Mouse (Mus musculus): ENCODE results near the gene Hpse2.

Gene Hpse2

GRCm38 (mm10) chr19:42868958-42869662 lies 519.0 kb downstream of the Hpse2 start:
- no peak for DNase-seq (ENCODE audit: extremely low read depth, insufficient read length, low spot score)

DNA sequence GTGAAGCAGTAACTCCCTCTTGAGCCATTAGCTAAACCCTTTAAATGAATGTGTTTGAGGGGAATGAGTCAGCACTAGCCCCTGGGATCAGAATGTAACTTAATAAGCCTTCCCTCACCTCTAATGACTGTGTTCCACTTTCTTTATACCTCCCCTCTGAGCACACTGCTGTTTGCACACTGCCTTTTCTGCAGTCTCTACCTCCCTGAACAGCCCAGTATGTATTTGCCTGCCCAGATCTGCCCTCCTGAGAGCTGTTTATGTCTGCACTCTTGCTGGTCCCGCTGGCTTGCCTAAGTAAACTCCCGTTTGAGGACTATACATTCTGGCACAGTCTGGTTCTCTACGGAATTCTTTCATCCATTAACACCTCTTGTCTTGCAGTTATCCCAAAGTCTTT lies 525.1 kb downstream of the Hpse2 start:
- DNase-seq (ENCODE audit: extremely low read depth, insufficient read length, low spot score), result no peak

DNA sequence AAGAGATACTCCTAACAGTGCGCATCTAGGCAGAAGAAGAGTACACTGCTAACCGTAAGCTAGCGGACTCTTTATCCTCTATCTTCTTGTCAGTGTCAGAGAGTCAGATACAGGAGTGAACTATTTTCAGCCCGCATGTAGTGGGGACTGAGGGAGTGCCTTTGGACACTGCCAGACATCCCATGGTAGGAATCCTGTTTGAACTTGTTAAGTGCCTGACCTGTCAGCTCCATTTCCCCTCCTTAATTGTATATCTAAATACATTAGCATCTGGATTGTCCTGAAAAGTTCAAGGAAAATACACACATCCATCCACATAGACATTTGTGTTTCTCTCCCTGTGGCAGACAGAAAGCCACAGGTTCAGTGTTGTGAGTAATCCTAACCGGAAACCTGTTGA lies 531.1 kb downstream of the Hpse2 start:
- no peak for DNase-seq (ENCODE audit: extremely low read depth, insufficient read length, low spot score)

DNA sequence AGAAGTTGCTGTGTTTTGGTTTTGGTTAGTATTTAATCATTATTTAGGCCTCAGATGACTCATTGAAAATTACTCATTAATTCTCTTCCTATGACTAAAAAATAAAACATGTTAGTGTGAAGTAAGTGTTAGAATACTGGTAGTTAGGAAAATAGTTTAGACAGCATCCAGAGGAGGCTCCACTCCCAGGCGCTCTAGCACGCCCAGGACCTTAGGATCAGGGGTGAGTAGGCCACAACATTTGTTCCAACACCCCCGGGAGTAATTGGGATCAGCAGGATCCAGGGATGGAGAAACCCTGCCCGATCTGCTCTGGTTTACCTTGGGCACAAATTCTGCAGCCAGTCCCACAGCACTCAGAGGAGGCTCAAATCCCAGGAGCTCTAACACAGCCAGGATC lies 532.5 kb downstream of the Hpse2 start:
- no peak for DNase-seq (ENCODE audit: extremely low read depth, insufficient read length, low spot score)

- DNase-seq (ENCODE audit: extremely low read depth, insufficient read length, low spot score), result no peak
Observed at GRCm38 (mm10) chr19:42850444-42850843, 537.7 kb downstream of the Hpse2 start.

- DNase-seq (ENCODE audit: extremely low read depth, insufficient read length, low spot score), result no peak
Observed at GRCm38 (mm10) chr19:42839621-42840294, 548.4 kb downstream of the Hpse2 start.

GRCm38 (mm10) chr19:42839118-42839517 lies 549.0 kb downstream of the Hpse2 start:
- no peak for DNase-seq (ENCODE audit: extremely low read depth, insufficient read length, low spot score)

GRCm38 (mm10) chr19:42838271-42838670 lies 549.9 kb downstream of the Hpse2 start:
- DNase-seq (ENCODE audit: extremely low read depth, insufficient read length, low spot score), result no peak

- no peak for DNase-seq (ENCODE audit: extremely low read depth, insufficient read length, low spot score)
Observed at GRCm38 (mm10) chr19:42837591-42837990, 550.6 kb downstream of the Hpse2 start.

- no peak for DNase-seq (ENCODE audit: extremely low read depth, insufficient read length, low spot score)
Observed at GRCm38 (mm10) chr19:42833126-42833525, 555.0 kb downstream of the Hpse2 start.

- no peak for DNase-seq (ENCODE audit: extremely low read depth, insufficient read length, low spot score)
Observed at GRCm38 (mm10) chr19:42832251-42832650, 555.9 kb downstream of the Hpse2 start.

DNA sequence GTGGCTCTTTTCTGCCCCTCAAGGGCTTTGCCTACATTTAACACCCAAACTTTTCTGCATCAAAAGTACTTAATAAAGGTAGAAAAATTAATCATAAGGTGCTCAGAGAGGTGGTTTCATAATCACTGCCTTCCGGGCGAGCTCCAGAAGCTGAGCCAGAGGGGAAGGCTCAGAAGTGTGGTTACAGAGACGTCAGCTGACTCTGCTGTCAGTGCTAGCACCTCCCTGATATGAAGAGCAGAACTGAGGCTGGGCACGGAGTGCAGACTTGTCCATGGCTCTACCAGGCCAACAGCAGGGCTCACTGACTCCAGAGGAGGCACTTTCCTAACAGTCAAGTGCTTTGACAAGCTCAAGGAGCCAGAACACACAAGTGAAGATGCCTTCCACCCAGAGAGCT lies 559.0 kb downstream of the Hpse2 start:
- no peak for DNase-seq (ENCODE audit: extremely low read depth, insufficient read length, low spot score)

DNA sequence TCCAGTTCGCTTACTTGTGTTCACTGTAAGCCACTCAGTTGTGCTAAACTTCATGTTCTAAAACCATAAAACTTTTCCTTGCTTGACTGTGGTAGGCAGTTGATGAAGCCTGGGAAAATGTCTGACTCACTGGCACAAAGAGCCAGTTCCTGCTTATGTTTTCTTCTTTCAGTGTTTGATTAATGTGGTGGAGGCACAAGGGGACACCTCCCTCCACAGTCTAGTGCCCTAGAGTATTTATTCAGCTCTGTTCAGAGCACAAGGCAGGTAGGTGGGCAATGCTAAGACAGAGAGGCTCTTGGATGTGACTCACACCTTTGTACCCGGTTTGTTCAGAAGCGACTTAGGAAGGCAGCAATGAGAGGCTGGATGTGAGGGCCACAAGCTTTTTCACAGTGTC lies 560.3 kb downstream of the Hpse2 start:
- DNase-seq (ENCODE audit: extremely low read depth, insufficient read length, low spot score), result no peak

DNA sequence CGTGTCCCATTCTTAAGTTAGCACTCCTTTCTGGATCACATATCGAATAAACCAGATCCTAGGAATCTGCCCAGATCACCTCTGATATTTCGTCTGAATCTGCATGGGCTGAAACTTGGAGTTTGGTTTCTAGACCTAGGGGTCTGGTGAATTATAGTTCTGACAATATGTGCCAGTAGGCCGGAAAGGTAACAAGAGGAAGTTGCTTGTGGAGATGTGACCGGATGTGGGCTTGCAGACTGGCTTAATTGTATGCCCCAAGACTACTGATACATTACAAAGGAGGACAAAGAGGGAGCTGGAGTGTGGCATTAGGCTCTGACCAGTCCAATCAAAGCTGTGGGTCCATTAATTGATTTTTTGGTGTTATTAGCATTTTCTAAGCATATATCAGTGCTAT lies 568.0 kb downstream of the Hpse2 start:
- no peak for DNase-seq (ENCODE audit: extremely low read depth, insufficient read length, low spot score)

DNA sequence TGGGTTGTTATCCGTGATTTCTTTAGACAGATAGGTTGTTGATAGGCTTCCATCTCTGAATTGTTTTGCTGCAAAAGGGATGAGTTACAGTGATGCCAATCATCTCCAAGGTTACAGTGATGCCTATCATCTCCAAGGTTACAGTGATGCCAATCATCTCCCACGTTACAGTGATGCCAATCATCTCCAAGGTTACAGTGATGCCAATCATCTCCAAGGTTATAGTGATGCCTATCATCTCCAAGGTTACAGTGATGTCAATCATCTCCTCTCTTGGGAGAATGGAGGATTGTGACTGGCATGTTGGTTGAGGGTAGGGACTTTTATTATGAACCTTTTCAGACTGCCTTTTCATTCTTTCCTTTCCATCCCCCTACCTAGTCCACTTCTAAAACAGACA lies 570.4 kb downstream of the Hpse2 start:
- DNase-seq (ENCODE audit: extremely low read depth, insufficient read length, low spot score), result no peak

DNA sequence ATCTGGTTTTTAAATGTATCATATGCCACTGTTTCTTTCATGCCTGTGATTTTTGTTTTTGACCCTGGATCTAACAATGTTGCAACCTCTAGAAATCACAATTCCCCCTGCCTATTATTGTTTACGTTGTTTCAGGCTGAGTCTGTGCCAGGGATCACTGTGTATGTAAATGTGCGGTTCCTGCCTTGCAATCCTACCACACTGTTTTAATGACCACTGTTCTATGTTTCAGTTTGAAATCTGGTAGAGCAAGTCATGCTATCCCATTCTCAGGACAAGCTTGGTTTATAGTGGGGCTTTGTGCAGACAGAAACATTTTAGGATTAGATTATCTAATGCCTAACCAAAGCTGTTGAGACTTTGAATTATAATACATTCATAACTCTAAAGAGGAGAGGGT lies 571.9 kb downstream of the Hpse2 start:
- no peak for DNase-seq (ENCODE audit: extremely low read depth, insufficient read length, low spot score)

DNA sequence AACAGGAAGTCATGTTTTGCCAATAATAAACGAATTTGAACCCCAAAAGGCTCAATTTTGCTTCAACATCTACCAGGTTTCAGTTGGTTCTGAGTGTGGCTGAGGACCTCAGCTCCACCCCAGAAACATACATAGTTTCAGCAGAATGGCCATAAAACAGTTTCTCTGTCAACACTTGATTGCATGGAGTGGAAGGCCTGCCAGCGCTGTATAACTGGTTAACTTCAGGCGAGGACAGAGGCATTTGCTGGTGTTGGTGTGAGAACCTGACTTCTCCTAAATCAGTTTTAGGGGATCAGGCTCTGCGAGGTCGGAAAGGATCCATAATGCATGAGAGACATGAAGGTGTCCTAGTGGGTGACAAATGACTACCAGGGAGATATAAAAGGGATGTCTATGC lies 578.0 kb downstream of the Hpse2 start:
- no peak for DNase-seq (ENCODE audit: extremely low read depth, insufficient read length, low spot score)

DNA sequence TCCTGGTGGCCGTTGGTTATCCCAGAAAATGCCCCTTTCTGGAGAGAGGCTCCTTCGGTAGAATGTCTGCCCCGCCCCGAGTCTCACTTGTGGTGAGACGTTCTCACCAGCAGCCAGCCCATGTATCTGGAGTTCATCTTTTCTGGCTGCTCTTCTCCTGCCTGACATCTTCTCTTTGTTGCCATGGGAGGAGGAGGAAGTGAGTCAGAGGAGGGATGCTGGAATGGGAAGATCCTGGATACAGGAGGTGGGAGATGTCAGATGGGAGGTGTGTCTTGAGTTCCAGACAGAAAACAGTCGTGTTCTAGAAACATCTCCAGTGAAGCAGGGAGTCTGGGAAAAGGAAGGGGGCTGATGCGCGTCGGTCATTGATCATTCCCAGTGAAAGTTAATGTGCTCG lies 578.7 kb downstream of the Hpse2 start:
- no peak for DNase-seq (ENCODE audit: extremely low read depth, insufficient read length, low spot score)

- no peak for DNase-seq (ENCODE audit: extremely low read depth, insufficient read length, low spot score)
Observed at GRCm38 (mm10) chr19:42797866-42798265, 590.3 kb downstream of the Hpse2 start.

- DNase-seq (ENCODE audit: extremely low read depth, insufficient read length, low spot score), result no peak
Observed at GRCm38 (mm10) chr19:42795801-42796200, 592.4 kb downstream of the Hpse2 start.

- peak; percentile 38 for DNase-seq (ENCODE audit: extremely low read depth, insufficient read length, low spot score)
Observed at GRCm38 (mm10) chr19:42794914-42795613, 593.1 kb downstream of the Hpse2 start.

DNA sequence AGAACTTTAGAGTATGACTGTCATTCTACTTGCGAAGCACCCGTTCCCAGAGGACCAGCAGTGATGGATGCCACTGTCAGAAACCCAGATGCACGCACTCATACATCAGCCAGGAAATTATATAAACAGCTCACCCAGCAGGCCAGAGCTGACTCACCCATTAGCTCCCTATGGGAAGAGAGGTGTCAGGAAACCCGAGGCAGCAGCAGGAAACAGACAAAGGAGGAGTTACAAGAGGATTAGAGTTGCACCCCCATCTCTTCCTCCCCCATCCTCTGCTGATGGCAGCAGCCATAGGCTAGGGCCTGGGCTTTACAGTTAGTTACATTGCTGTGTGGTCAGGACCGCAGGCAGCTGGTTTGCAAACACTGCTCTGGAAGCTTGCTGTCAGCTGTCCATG lies 599.8 kb downstream of the Hpse2 start:
- DNase-seq (ENCODE audit: extremely low read depth, insufficient read length, low spot score), result peak; percentile 41

All from 3134 (cell line).